Mouse (Mus musculus): ENCODE data around the gene Foxr1. TPM values are rescaled to one million over a fixed set of nuclear protein-coding genes. Genes with fewer than 3 reads are reported as not detected.
"Not testable (repeated sequence)": the region's sequence is repeated elsewhere in the genome, so short reads cannot be mapped to it uniquely, and the experiment has no call there.

Foxr1 gene
- polyA plus RNA-seq, 1 experiment from 2014 or later = not detected

GRCm38 (mm10) chr9:44475936-44476335 is 35.0 kb upstream of the Foxr1 start:
- H3K4me2 ChIP-seq = no peak overlapping the region
- H3K27ac ChIP-seq (ENCODE audit: poor library complexity, severe bottlenecking) = no peak overlapping the region
- no peak overlapping the region for H3K4me3 ChIP-seq
- peaks cover 19% of the 10 kb centered on the region for H3K4me1 ChIP-seq (replicated peaks)
- H3K9me3 ChIP-seq (replicated peaks) = no peaks in the 10 kb centered on the region
- WGBS = 88% methylated on average over 3 of the region's 3 CpGs
- no peak overlapping the region for H3K9ac ChIP-seq
- H3K36me3 ChIP-seq = no peaks in the 10 kb centered on the region
- ATAC-seq (ENCODE audit: insufficient number of reproducible peaks, low FRiP score) = no peak
- no peaks in the 10 kb centered on the region for H3K27me3 ChIP-seq (replicated peaks)

- Histone ChIP-seq H3K36me3 (no peaks in the 10 kb centered on the region), H3K4me1 (replicated peaks) (peaks cover 15% of the 10 kb centered on the region), H3K27ac (ENCODE audit: poor library complexity, severe bottlenecking) (no peak overlapping the region), H3K27me3 (replicated peaks) (peaks cover 9% of the 10 kb centered on the region), H3K9me3 (replicated peaks) (no peaks in the 10 kb centered on the region), H3K4me3 (no peak overlapping the region), H3K9ac (no peak overlapping the region), H3K4me2 (no peak overlapping the region)
- 18% methylated on average over 1 of the region's 1 CpGs for WGBS
- ATAC-seq (ENCODE audit: insufficient number of reproducible peaks, low FRiP score) = no peak
These were observed 33.4 kb upstream of the Foxr1 start for GRCm38 (mm10) chr9:44474327-44474726.

- WGBS = 58% methylated on average over 3 of the region's 3 CpGs
- Histone ChIP-seq H3K36me3 (no peaks in the 10 kb centered on the region), H3K4me2 (no peak overlapping the region), H3K4me3 (no peak overlapping the region), H3K9me3 (replicated peaks) (no peaks in the 10 kb centered on the region), H3K9ac (no peak overlapping the region), H3K27me3 (replicated peaks) (peaks cover 15% of the 10 kb centered on the region), H3K4me1 (replicated peaks) (peaks cover 15% of the 10 kb centered on the region), H3K27ac (ENCODE audit: poor library complexity, severe bottlenecking) (no peak overlapping the region)
- ATAC-seq (ENCODE audit: insufficient number of reproducible peaks, low FRiP score) = no peak
These were observed 32.2 kb upstream of the Foxr1 start for GRCm38 (mm10) chr9:44473184-44473583.

- no peak overlapping the region for H3K9ac ChIP-seq
- WGBS = 55% methylated on average over 2 of the region's 2 CpGs
- H3K9me3 ChIP-seq (replicated peaks) = no peaks in the 10 kb centered on the region
- no peak overlapping the region for H3K27ac ChIP-seq (ENCODE audit: poor library complexity, severe bottlenecking)
- no peak overlapping the region for H3K4me3 ChIP-seq
- peaks cover 17% of the 10 kb centered on the region for H3K27me3 ChIP-seq (replicated peaks)
- H3K4me1 ChIP-seq (replicated peaks) = no peaks in the 10 kb centered on the region
- ATAC-seq (ENCODE audit: insufficient number of reproducible peaks, low FRiP score) = no peak
- no peak overlapping the region for H3K4me2 ChIP-seq
- no peaks in the 10 kb centered on the region for H3K36me3 ChIP-seq
These were observed 27.9 kb upstream of the Foxr1 start for GRCm38 (mm10) chr9:44468800-44469199.

GRCm38 (mm10) chr9:44468224-44468623 is 27.3 kb upstream of the Foxr1 start:
- no peaks in the 10 kb centered on the region for H3K36me3 ChIP-seq
- no peak overlapping the region for H3K9ac ChIP-seq
- H3K9me3 ChIP-seq (replicated peaks) = no peaks in the 10 kb centered on the region
- no peak overlapping the region for H3K27ac ChIP-seq (ENCODE audit: poor library complexity, severe bottlenecking)
- H3K4me2 ChIP-seq = no peak overlapping the region
- no peaks in the 10 kb centered on the region for H3K4me1 ChIP-seq (replicated peaks)
- peaks cover 17% of the 10 kb centered on the region for H3K27me3 ChIP-seq (replicated peaks)
- 53% methylated on average over 7 of the region's 7 CpGs for WGBS
- H3K4me3 ChIP-seq = no peak overlapping the region
- ATAC-seq (ENCODE audit: insufficient number of reproducible peaks, low FRiP score) = no peak

GRCm38 (mm10) chr9:44461950-44462349 is 21.0 kb upstream of the Foxr1 start:
- ATAC-seq (ENCODE audit: insufficient number of reproducible peaks, low FRiP score) = no peak
- Histone ChIP-seq H3K4me3 (no peak overlapping the region), H3K9ac (no peak overlapping the region), H3K4me2 (no peak overlapping the region), H3K4me1 (replicated peaks) (no peaks in the 10 kb centered on the region), H3K9me3 (replicated peaks) (no peaks in the 10 kb centered on the region), H3K27me3 (replicated peaks) (peaks cover 18% of the 10 kb centered on the region), H3K36me3 (no peaks in the 10 kb centered on the region), H3K27ac (ENCODE audit: poor library complexity, severe bottlenecking) (no peak overlapping the region)
- 76% methylated on average over 5 of the region's 5 CpGs for WGBS

GRCm38 (mm10) chr9:44457035-44457742 is 16.3 kb upstream of the Foxr1 start:
- peaks cover 5% of the 10 kb centered on the region; the same call in 1 of the 2 replicates for H3K4me1 ChIP-seq (replicated peaks)
- 11% methylated on average over 11 of the region's 11 CpGs for WGBS
- no peak for ATAC-seq (ENCODE audit: insufficient number of reproducible peaks, low FRiP score)
- H3K9ac ChIP-seq = no peak overlapping the region
- no peaks in the 10 kb centered on the region for H3K9me3 ChIP-seq (replicated peaks)
- no peak overlapping the region for H3K4me2 ChIP-seq
- H3K4me3 ChIP-seq = no peak overlapping the region
- peaks cover 61% of the 10 kb centered on the region for H3K27me3 ChIP-seq (replicated peaks)
- no peak overlapping the region for H3K27ac ChIP-seq (ENCODE audit: poor library complexity, severe bottlenecking)
- no peaks in the 10 kb centered on the region for H3K36me3 ChIP-seq

- ATAC-seq (ENCODE audit: insufficient number of reproducible peaks, low FRiP score) = no peak
- peak within 1 kb of the TSS; percentile 23 for H3K4me2 ChIP-seq
- no peak within 1 kb of the TSS for H3K9ac ChIP-seq
- peaks cover 5% of the 10 kb centered on the region; the same call in 1 of the 2 replicates for H3K4me1 ChIP-seq (replicated peaks)
- peaks cover 58% of the 10 kb centered on the region for H3K27me3 ChIP-seq (replicated peaks)
- no peaks in the 10 kb centered on the region for H3K9me3 ChIP-seq (replicated peaks)
- no peak within 1 kb of the TSS for H3K4me3 ChIP-seq
- H3K36me3 ChIP-seq = no peaks in the 10 kb centered on the region
- WGBS = 20% methylated on average over 4 of the region's 4 CpGs
- H3K27ac ChIP-seq (ENCODE audit: poor library complexity, severe bottlenecking) = no peak within 1 kb of the TSS
These were observed 13.9 kb upstream of the Foxr1 start, which contains the start of gene Upk2 for GRCm38 (mm10) chr9:44454891-44455220. Gene Upk2, minus strand, starts transcription at chr9:44454976.

- peak; percentile 73 for ATAC-seq (ENCODE audit: insufficient number of reproducible peaks, low FRiP score)
- no peaks in the 10 kb centered on the region for H3K36me3 ChIP-seq
- H3K4me1 ChIP-seq (replicated peaks) = peaks cover 5% of the 10 kb centered on the region; the same call in 1 of the 2 replicates
- no peak overlapping the region for H3K27ac ChIP-seq (ENCODE audit: poor library complexity, severe bottlenecking)
- WGBS = 7% methylated on average over 14 of the region's 14 CpGs
- H3K4me3 ChIP-seq = no peak overlapping the region
- peak overlapping the region; percentile 23 for H3K4me2 ChIP-seq
- peaks cover 58% of the 10 kb centered on the region for H3K27me3 ChIP-seq (replicated peaks)
- no peak overlapping the region for H3K9ac ChIP-seq
- H3K9me3 ChIP-seq (replicated peaks) = no peaks in the 10 kb centered on the region
These were observed 13.4 kb upstream of the Foxr1 start for GRCm38 (mm10) chr9:44454132-44454890.

- Histone ChIP-seq H3K4me3 (no peak overlapping the region), H3K4me2 (no peak overlapping the region), H3K36me3 (no peaks in the 10 kb centered on the region), H3K4me1 (replicated peaks) (peaks cover 5% of the 10 kb centered on the region; the same call in 1 of the 2 replicates), H3K27me3 (replicated peaks) (peaks cover 29% of the 10 kb centered on the region), H3K27ac (ENCODE audit: poor library complexity, severe bottlenecking) (no peak overlapping the region), H3K9me3 (replicated peaks) (no peaks in the 10 kb centered on the region), H3K9ac (no peak overlapping the region)
- no peak for ATAC-seq (ENCODE audit: insufficient number of reproducible peaks, low FRiP score)
These were observed 9.5 kb upstream of the Foxr1 start for GRCm38 (mm10) chr9:44450387-44450786.

GRCm38 (mm10) chr9:44444402-44445025 is 3.6 kb upstream of the Foxr1 start:
- ATAC-seq (ENCODE audit: insufficient number of reproducible peaks, low FRiP score); H3K36me3 ChIP-seq; H3K27me3 ChIP-seq (replicated peaks); H3K9ac ChIP-seq; H3K4me3 ChIP-seq; H3K4me1 ChIP-seq (replicated peaks); H3K9me3 ChIP-seq (replicated peaks); H3K4me2 ChIP-seq; H3K27ac ChIP-seq (ENCODE audit: poor library complexity, severe bottlenecking): not testable (repeated sequence)
- WGBS = 78% methylated on average over 7 of the region's 7 CpGs
